Mouse (Mus musculus) hindbrain, postnatal 0 days (tissue): ENCODE measurements at regions not wholly inside any gene's neighbourhood (a gene's known extent, or its start where the extent isn't known, plus 50 kb on each side); places are given as distances from the start of the nearest gene placed in this dataset.

Experiments
- ATAC-seq: fragments of 200-750 bp; cut with Nextera tagmentation; 2 replicates; pipeline ENCODE4 v1.8.0; 2017; ENCODE audit warnings: mild to moderate bottlenecking, moderate TSS enrichment, moderate library complexity
- DNase-seq: peaks from one replicate; pipeline ENCODE4 v3.0.0-alpha.2; 2015; ENCODE audit warnings: low spot score
- H3K27ac ChIP-seq: fragments of 300-500 bp; sonication (generic); 2 replicates; pipeline ENCODE4 v1.5.1; 2014; ENCODE audit warnings: mild to moderate bottlenecking
- H3K27me3 ChIP-seq: fragments of 300-500 bp; sonication (generic); 2 replicates; pipeline ENCODE4 v1.6.1; 2014; ENCODE audit warnings: low read length, mixed read lengths; ENCODE audit not compliant: insufficient read depth
- H3K36me3 ChIP-seq: fragments of 300-500 bp; sonication (generic); 2 replicates; pipeline ENCODE4 v1.6.1; 2014; ENCODE audit warnings: low read length, mixed read lengths; ENCODE audit not compliant: insufficient read depth
- H3K4me1 ChIP-seq: fragments of 300-500 bp; sonication (generic); 2 replicates; pipeline ENCODE4 v1.6.1; 2014; ENCODE audit warnings: antibody characterized with exemption, low read length, mixed read lengths; ENCODE audit not compliant: insufficient read depth
- H3K4me2 ChIP-seq: fragments of 300-500 bp; sonication (generic); 2 replicates; pipeline ENCODE4 v1.6.1; 2014; ENCODE audit warnings: low read depth, mild to moderate bottlenecking, low read length, moderate library complexity, mixed read lengths
- H3K4me3 ChIP-seq: fragments of 300-500 bp; sonication (generic); 2 replicates; pipeline ENCODE4 v1.5.1; 2014; ENCODE audit warnings: low read length
- H3K9ac ChIP-seq: fragments of 300-500 bp; sonication (generic); replicated peaks from 2 replicates; pipeline ENCODE4 v1.6.1; 2014; ENCODE audit warnings: mild to moderate bottlenecking, low read length, moderate library complexity, mixed read lengths
- H3K9me3 ChIP-seq: fragments of 300-500 bp; sonication (generic); 2 replicates; pipeline ENCODE4 v1.6.1; 2016; ENCODE audit warnings: low read length, mixed read lengths
- CTCF ChIP-seq: IDR thresholded peaks from 2 replicates; pipeline ENCODE4 v1.5.1; 2016; ENCODE audit warnings: antibody characterized with exemption, control low read depth, low read depth
- WGBS: fragments of 180-500 bp; shearing (Covaris S2); extraction: QIAGEN DNeasy Blood & Tissue Kit; methylation state at CpG from one replicate; pipeline ENCODE4 v1.1.7; 2014; 5-methylcytosine and 5-hydroxymethylcytosine counted together

DNA sequence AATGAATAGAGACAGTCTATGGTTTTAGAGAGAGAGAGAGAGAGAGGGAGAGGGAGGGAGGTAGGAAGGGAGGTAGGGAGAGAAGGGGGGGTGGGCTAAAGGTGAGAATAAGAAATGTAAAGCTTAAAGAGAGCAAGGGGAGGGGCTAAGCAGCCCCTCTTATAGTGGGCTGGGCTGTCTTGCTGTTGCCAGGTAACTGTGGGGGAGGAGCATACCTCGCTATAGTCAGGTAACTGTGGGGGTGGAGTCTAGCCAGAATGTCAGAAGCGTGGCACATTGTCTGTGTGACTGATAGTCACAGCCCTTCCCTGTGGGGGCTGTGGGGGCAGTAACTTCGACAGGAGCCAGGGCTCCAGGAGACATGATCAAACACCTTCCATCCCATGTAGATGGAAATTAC, 786.4 kb upstream of the Nr2f1 start:
- TF ChIP-seq CTCF: no peak
- no peak overlapping the region for H3K9ac ChIP-seq
- WGBS: 34% methylated on average over 3 of the region's 3 CpGs
- no peaks in the 10 kb centered on the region for H3K36me3 ChIP-seq
- H3K27ac ChIP-seq: no peak overlapping the region
- H3K4me1 ChIP-seq: no peaks in the 10 kb centered on the region
- H3K9me3 ChIP-seq: no peaks in the 10 kb centered on the region
- DNase-seq: no peak
- H3K27me3 ChIP-seq: no peaks in the 10 kb centered on the region
- no peak for ATAC-seq
- no peak overlapping the region for H3K4me3 ChIP-seq
- no peak overlapping the region for H3K4me2 ChIP-seq

DNA sequence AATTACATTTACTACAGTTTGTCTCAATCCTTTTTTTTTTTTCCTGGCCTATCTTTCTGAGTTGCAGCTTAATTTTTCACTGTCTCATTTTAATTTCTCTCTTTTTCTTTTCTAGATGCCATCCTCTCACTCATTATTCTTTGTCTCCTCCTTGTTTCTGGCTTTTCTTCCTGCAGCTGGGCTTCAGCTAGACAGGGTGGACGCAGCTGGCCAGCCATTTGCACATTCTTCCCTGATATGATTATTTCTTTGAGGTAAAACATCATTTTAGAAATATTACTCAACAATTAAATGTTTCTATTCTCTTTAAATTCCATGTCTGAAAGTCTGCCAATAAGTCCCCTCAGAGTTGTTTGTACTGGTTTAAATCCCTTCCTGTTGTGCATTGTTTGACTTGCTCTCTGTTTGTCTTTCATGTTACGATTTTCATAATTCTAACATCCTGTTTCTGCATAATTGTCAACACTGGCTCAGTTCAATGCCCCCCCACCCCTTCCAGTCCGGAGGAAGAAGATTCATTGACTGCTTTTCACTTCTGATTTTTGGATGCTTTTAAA, 777.7 kb upstream of the Nr2f1 start:
- Histone ChIP-seq H3K4me3 (no peak overlapping the region), H3K4me2 (no peak overlapping the region), H3K9ac (no peak overlapping the region), H3K27ac (no peak overlapping the region), H3K27me3 (no peaks in the 10 kb centered on the region), H3K4me1 (no peaks in the 10 kb centered on the region), H3K36me3 (no peaks in the 10 kb centered on the region), H3K9me3 (no peaks in the 10 kb centered on the region)
- ATAC-seq (no peak), DNase-seq (no peak)
- WGBS: 70% methylated on average over 3 of the region's 3 CpGs
- no peak for TF ChIP-seq CTCF

DNA sequence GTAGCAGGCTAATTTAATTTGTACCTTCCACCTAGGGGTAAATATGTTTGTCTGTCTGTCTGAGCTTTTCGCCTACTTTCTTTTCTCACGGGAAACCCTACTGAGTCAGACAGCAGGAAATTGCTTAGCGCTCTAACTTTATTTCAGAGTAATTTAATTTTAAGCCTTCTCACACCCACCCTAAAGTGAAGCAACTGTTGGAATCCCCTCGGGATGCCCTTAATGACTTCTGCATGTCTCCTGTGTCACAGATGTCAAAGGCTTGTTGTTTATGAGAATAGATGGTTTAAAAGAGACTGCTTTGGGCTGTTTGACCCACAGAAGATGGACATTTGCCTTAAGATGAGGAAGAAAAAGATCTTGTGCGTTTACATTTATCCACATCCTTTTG, 738.8 kb upstream of the Nr2f1 start:
- H3K27ac ChIP-seq: peak overlapping the region; percentile 61
- no peak overlapping the region for H3K4me3 ChIP-seq
- peak; percentile 61 for ATAC-seq
- no peaks in the 10 kb centered on the region for H3K9me3 ChIP-seq
- H3K9ac ChIP-seq: no peak overlapping the region
- no peaks in the 10 kb centered on the region for H3K27me3 ChIP-seq
- no peaks in the 10 kb centered on the region for H3K36me3 ChIP-seq
- no peaks in the 10 kb centered on the region for H3K4me1 ChIP-seq
- peak overlapping the region; percentile 4 for H3K4me2 ChIP-seq
- WGBS: 11% methylated on average over 5 of the region's 5 CpGs
- DNase-seq: peak; percentile 66
- no peak for TF ChIP-seq CTCF

DNA sequence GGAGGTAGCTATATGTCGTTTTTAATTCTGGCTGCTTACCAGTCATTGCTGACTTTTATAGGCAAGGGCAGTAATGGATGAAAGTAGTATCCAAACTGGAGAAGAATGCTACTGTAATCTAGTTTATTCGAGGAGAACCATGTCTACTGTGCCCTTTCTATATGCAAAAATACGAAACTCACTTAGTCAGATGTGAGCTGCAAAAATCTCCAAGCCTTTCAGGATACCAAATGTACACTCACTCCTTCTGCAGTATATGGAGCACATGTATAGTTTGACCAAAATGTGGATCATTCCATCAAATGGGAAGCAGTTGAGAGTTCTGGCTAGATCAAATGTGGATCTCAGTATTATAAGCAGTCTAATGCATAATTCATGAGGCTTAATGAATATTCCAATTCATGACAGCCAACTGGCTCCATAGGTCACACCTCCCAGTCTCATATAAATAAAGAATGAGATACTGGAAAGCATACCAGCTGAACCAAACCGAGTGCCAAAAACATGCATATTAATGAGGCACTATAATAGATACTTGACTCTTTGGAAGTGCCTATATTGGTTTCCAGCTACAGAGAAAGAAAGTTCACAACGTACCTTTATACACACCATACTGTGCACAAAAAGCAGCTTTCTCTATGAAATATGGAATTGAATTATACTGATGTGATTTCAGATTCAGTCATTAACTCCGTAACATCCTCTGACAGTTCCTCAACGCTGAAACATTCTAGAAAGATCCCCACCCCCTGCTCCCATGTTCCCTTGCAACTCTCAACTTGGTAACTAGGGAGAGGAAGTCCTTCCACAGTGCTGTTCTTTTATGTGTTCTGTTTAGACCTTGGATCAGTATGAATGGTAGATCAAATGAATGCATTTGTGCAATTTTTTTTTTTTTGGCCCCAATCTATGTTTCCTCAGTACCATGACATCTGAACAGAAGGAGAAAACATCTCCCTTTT, 738.1 kb upstream of the Nr2f1 start:
- 21% methylated on average over 7 of the region's 7 CpGs for WGBS

DNA sequence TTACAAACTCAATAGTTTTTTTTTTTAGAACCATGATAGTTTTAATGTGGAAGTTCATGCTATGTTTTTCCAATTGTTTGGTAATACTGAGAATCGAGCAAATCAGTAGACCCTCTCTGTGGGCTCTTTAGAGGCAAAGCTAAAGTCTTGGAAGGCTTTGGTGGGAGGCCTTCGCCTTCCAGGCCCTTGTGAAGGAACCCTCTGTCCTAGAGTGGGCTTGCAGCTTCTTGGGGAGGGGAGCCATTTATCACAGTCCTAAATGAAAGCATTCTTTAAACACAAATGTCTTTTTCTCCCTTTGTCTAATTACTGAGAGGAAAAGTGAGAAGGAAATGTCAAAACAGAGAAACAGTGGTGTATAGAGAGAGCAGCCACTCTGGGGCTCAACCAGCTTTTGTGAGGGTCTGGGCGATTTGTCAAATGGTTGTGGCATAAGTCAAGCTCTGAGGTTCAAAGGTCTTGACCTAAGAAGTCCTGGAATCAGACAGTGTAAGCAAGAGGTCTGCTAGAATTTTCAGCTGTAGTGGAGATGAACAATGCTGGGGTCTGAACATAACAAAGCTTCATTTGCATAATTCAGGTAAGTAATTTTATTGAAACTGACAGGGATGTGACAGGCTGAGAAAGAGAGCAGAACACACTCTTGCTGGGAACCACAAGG, 736.6 kb upstream of the Nr2f1 start:
- ATAC-seq: no peak
- Histone ChIP-seq H3K4me3 (no peak overlapping the region), H3K9me3 (no peaks in the 10 kb centered on the region), H3K4me2 (no peak overlapping the region), H3K9ac (no peak overlapping the region), H3K4me1 (no peaks in the 10 kb centered on the region), H3K27ac (peak overlapping the region; percentile 45; the same call in 1 of the 2 replicates), H3K27me3 (no peaks in the 10 kb centered on the region), H3K36me3 (no peaks in the 10 kb centered on the region)
- DNase-seq: peak; percentile 29
- 23% methylated on average over 3 of the region's 3 CpGs for WGBS
- no peak for TF ChIP-seq CTCF

More for the DNA sequence above, 738.1 kb upstream of the Nr2f1 start:
- H3K27me3 ChIP-seq: no peaks in the 10 kb centered on the region
- DNase-seq: peak; percentile 86
- TF ChIP-seq CTCF: no peak
- H3K4me3 ChIP-seq: no peak overlapping the region
- H3K9me3 ChIP-seq: no peaks in the 10 kb centered on the region
- no peak overlapping the region for H3K9ac ChIP-seq
- H3K4me1 ChIP-seq: no peaks in the 10 kb centered on the region
- H3K27ac ChIP-seq: peak overlapping the region; percentile 61
- ATAC-seq: peak; percentile 96
- peak overlapping the region; percentile 4 for H3K4me2 ChIP-seq
- H3K36me3 ChIP-seq: no peaks in the 10 kb centered on the region

DNA sequence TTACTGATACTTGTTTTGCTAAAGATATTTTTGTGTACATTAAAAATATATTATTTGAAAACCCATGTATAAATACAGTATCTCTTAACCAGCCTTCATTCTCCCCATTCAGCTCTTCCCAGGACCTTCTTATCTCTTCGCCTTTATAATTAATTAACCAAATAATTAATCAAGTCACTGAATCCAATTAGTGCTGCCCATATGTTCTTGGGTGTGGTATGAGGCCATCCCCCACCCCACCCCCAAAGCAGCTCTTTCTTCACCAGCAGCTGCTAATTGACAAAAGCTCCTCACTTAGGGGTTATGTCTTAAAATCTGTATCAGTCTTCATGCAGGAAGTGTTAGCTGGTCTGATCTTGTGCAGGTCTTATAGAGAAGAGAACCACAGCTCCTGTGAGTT, 728.8 kb upstream of the Nr2f1 start:
- no peak overlapping the region for H3K9ac ChIP-seq
- H3K4me3 ChIP-seq: no peak overlapping the region
- no peak overlapping the region for H3K4me2 ChIP-seq
- TF ChIP-seq CTCF: no peak
- DNase-seq: no peak
- 42% methylated on average over 1 of the region's 1 CpGs for WGBS
- no peaks in the 10 kb centered on the region for H3K36me3 ChIP-seq
- no peak overlapping the region for H3K27ac ChIP-seq
- H3K9me3 ChIP-seq: no peaks in the 10 kb centered on the region
- no peak for ATAC-seq
- H3K4me1 ChIP-seq: no peaks in the 10 kb centered on the region
- H3K27me3 ChIP-seq: no peaks in the 10 kb centered on the region
